Mouse (Mus musculus): ENCODE measurements around the gene Kxd1.
"Not testable (repeated sequence)": the region's sequence is repeated elsewhere in the genome, so short reads cannot be mapped to it uniquely, and the experiment has no call there.

Kxd1 gene

GRCm38 (mm10) chr8:70513441-70513840 lies 14.3 kb downstream of the Kxd1 start:
- DNase-seq (ENCODE audit: low spot score in 2 of 2) = no peak

DNA sequence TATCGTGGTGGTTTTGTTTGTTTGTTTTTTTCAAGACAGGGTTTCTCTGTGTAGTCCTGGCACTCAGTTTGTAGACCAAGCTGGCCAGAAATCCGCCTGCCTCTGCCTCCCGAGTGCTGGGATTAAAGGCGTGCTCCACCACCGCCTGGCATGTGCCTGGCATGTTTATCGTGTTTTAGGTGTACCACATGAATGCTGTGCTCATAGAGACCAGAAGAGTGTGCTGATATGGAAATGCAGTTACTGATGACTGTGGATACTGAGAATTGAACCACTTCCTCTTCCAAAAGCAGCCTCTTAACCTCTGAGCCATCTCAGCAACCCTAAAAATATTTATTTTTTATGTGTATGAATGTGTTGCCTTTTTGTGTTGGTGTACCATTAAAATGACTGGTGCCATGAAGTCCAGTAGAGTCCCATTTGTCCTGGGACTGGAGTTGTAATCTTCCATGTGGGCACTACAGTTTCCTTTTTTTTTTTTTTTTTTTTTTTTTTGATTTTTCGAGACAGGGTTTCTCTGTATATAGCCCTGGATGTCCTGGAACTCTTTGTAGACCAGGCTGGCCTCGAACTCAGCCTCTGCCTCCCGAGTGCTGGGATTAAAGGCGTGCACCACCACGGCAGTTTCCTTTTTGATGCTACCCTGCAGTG lies 15.4 kb downstream of the Kxd1 start:
- no peak for DNase-seq (ENCODE audit: low spot score in 2 of 2)

- no peak for DNase-seq (ENCODE audit: low spot score in 2 of 2)
These were observed 16.0 kb downstream of the Kxd1 start for GRCm38 (mm10) chr8:70511770-70512169.

GRCm38 (mm10) chr8:70511174-70511573 lies 16.6 kb downstream of the Kxd1 start:
- not testable (repeated sequence) for DNase-seq (ENCODE audit: low spot score in 2 of 2)

DNA sequence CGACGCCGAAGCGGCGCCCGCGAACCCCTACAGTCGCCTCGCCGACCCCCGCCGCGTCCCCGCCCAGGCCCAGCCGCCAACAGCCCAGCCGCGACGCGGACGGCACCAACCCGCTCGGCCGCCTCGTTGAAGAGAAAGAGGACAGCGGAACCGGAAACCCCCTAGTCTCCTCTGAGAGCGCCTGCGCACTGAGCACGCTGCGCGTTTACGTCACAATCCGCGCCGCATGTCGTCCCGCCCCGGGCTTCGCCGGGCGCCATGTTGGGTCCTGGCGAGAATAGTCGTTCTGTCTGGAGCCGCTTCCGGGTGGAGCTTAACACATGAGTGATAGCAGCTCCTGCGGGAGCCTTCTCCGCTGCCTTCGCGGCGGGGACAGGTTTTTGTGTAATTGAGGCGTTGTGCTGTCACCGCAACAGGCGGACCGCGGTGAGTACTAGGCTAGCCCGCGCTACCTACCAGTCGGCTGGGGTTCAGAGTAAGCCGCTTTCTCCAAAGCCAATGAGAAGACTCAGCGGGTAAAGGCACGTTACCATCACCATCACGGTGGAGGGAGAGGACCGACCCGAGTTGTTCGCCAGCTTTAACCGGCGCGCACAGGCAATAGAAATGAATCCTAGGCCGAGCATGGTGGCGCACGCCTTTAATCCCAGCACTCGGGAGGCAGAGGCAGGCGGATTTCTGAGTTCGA lies 17.4 kb downstream of the Kxd1 start, which contains the start of gene Uba52:
Gene Uba52, minus strand, starts transcription at position 574 of the 688 bp plus-strand sequence.
- peak; percentile 97 for DNase-seq (ENCODE audit: low spot score in 2 of 2)

GRCm38 (mm10) chr8:70509281-70509952 lies 18.3 kb downstream of the Kxd1 start:
- no peak for DNase-seq (ENCODE audit: low spot score in 2 of 2)

- no peak for DNase-seq (ENCODE audit: low spot score in 2 of 2)
These were observed 20.7 kb downstream of the Kxd1 start for GRCm38 (mm10) chr8:70507027-70507393.

GRCm38 (mm10) chr8:70506328-70507026 lies 21.3 kb downstream of the Kxd1 start, which contains the start of gene Rex1bd:
Gene Rex1bd (minus strand): TSS chr8:70506752.
- DNase-seq (ENCODE audit: low spot score in 2 of 2) = peak; percentile 93 to 99

DNA sequence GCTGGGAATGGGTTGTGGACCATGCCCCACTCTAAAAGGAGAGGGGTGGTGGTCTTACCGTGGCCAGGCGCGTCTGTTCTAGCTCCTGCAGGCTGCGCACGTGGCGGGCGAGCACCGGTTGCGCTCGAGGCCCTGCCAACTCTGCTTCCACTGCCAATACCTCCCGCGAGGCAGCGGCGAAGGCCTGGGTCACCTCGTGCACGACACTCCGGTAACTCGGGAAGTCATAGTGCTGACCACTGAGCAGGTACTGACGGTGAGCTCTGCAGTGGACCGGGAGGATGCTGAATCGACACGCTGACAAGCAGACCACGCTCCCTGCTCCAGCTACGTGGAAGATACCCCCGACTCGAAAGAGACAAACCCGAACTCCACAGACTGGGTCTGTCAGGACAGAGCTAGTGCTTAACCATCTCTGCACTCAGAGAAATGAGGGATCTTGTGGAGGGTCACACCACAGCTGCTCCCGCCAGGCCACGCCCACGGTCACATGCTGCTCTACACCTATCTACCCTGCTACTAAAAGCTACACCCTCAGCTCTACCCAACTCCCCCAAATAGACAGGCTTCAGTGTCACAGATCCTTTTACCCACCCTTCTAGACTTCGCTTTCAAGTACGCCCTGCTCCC lies 21.9 kb downstream of the Kxd1 start:
- DNase-seq (ENCODE audit: low spot score in 2 of 2) = no peak

DNA sequence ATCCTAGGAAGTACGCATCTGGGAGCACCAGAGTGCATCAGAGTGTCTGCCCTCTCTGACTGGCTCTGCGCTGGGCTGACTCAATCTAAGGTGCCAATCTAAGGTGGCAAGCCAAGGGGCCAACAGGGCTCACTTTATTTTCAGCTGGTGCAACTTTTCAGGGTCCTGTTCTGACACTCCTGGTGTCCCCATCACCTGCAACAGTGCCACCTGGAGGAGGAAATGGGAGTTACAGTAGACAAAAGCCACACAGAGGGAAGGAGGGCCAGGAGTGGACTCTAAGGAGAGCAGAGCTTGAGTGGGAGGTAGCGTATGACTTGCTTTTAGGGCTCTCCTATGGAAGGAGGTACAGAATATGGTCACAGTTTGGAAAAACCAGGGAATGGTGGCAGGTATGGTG lies 22.9 kb downstream of the Kxd1 start:
- peak; percentile 85 to 96 for DNase-seq (ENCODE audit: low spot score in 2 of 2)

GRCm38 (mm10) chr8:70504291-70504716 lies 23.5 kb downstream of the Kxd1 start:
- DNase-seq (ENCODE audit: low spot score in 2 of 2) = no peak

DNA sequence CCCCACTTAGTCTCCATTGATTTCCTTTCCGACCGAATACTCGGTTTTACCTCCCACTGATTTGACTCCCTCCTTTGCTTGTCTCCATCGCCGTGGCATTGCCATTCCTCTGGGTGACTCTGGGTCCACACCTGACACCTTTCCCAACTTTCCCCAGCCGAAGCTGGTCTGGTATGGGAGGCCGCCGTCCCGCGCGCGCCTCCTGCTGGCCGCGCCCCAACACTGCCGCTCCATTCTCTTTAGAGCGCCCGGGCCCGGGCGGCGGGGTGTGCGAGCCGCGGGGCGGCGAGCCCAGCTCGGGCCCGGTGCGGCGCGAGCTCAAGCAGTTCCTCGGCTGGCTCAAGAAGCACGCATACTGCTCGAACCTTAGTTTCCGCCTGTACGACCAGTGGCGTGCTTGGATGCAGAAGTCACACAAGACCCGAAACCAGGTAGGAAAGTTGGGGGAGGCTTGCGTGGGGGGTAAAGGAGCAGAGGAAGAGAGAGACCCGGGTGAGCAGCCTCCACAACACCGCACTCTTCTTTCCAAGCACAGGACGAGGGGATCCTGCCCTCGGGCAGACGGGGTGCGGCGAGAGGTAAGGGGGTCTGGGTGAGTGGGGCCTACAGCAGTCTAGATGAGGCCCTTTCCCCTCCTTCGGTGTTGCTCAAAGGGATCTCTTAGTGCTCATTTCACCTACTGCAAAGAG lies 24.6 kb downstream of the Kxd1 start:
- DNase-seq (ENCODE audit: low spot score in 2 of 2) = peak; percentile 71 to 89

DNA sequence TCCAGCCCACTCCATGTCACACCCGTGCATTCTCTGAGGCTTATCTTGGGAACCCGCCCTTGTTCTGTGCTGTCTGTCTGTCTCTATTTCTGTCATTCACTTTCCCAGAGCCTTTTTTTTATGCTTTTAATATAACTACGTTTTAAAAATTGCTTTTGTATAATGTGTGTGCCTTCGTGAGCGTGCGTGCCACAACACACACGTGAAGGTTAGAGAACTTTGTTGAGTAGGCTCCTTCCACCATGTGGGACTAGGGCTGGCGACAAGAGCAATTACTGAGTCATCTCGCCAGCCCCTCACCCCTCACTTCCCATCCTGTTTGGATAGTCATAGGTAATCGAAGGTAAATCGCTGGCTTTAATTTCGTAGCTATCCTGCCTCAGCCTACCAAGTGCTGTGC lies 25.2 kb downstream of the Kxd1 start:
- DNase-seq (ENCODE audit: low spot score in 2 of 2) = no peak

DNA sequence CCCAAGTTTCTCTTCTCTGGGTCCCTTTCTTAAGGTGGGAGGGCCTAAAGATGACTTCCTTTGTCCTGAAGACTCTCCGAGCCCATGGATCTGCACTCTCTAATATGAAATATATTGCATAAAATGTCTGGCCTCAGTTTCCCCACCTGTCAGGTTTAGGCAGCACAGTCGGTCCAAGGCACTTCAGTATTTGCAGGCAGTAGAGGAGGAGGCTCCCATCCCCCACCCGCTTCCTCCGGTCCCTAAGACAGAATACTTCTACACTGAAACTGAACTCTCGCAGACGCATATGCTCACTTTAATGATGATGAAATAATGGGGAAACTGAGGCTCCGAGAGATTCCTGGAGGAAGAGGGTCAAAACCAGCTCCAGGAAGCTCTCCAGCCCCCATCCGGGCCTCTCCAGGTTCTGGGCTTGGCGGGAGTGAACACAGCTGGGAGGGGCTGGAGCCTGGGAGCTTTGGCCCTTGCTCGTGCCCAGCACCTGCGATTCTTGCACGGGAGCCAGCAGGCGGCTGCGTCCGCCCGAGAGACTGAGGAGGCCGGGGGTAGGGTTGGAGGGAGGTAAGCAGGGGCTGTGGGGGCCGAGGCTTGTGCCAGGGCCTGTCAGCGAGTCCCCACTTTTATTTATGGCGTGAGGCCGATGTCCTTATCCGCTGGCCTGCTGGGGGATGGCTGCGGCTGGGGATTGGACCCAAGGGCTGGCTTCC lies 25.8 kb downstream of the Kxd1 start:
- no peak for DNase-seq (ENCODE audit: low spot score in 2 of 2)

DNA sequence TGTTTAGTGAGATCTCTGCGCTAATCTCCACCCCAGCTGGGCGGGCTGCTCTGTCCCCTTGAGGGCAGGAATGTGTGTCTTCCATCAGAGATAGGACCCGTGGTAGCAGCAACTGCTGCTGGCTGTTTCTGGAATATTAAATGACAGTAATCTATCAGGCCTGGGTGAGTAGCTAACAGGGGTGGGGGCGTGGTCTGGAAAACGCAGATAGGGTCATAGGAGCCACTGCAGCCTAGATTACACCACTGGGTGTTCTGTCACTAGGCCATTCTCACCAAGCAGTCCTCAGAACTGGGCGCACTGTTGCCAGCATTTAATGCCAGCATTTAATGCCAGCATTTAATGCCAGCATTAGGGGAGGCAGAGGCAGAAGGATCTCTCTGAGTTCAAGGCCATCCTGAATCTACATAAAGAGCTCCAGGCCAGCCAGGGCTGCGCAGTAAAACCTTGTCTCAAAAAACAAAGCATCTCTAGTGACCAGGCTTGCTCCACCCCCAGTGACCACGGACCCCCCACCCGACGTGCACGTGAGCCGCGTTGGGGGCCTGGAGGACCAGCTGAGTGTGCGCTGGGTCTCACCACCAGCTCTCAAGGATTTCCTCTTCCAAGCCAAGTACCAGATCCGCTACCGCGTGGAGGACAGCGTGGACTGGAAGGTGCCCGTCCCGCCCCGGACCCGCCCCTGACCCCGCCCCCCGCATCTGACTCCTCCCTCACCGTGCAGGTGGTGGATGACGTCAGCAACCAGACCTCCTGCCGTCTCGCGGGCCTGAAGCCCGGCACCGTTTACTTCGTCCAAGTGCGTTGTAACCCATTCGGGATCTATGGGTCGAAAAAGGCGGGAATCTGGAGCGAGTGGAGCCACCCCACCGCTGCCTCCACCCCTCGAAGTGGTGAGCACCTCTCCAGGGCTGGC lies 27.1 kb downstream of the Kxd1 start:
- peak; percentile 66 to 81 for DNase-seq (ENCODE audit: low spot score in 2 of 2)

DNA sequence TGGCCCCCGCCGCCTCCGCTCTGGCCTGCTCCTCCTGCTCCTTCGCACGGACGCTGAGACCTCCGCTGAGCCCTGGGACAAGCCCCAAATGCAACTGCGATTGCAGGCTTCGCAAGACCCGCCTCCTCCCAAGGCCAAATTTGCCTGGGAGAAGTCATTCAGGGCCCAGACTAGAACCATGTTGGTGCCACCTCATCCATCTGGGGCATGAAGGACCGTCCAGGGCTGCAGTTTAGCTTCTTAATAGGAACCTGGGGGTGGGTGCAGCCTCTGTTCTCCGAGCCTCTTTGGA lies 32.0 kb downstream of the Kxd1 start:
- DNase-seq (ENCODE audit: low spot score in 2 of 2) = no peak

DNA sequence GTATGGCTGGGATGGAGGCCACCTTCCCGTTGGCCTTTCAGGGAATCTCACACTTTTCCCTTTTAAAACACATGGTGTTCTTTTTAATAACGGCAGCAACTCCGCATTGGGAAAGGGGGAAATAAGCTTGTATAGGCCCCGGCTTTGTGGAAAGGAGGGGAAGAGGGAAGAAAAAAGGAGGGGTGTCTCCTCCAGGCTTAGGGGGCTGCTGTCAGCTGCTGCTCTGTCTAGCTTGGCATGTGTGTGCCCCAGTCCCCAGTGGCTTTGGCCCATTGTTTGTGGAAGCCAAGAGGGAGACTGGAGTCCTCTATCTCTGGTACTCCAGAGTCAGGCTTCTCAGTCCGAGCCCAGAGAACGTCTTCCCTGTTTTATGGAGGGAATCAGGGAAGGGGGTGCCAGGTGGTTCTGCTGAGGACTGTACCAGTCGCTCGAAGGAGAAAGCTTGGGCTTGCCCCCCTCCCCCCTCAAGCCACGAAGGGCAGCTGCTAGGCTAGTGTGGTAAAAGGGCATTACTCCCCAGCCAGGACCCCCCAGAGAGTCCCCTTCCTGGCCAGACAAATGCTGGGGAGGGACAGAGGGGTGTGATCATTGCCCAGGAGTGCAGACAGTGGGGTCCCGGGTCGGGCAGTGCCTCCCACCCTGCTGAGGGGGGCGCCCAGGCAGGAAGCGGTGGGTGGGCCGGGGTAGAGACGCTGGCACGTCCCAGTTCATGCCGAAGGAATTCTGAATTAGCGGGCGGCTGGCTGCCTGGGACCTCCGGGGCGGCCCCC lies 32.6 kb downstream of the Kxd1 start:
- DNase-seq (ENCODE audit: low spot score in 2 of 2) = no peak

GRCm38 (mm10) chr8:70494416-70494945 lies 33.3 kb downstream of the Kxd1 start:
- no peak for DNase-seq (ENCODE audit: low spot score in 2 of 2)

Measured in spleen, postnatal 4 days (tissue).